Mouse (Mus musculus) spleen, adult 2 months (tissue): ENCODE data around the gene Lrrtm4.

ENCODE experiments used
- CTCF ChIP-seq: fragments of 200-500 bp; IDR thresholded peaks from 2 replicates; pipeline ENCODE4 v1.5.1; 2011; ENCODE audit warnings: mild to moderate bottlenecking, inconsistent platforms; ENCODE audit not compliant: insufficient read depth, insufficient read length, insufficient replicate concordance; ENCODE audit errors: extremely low read depth
- POLR2A ChIP-seq: fragments of 200-500 bp; IDR thresholded peaks from 2 replicates; pipeline ENCODE4 v1.6.1; 2011; ENCODE audit warnings: low read depth, low read length, inconsistent platforms

DNA sequence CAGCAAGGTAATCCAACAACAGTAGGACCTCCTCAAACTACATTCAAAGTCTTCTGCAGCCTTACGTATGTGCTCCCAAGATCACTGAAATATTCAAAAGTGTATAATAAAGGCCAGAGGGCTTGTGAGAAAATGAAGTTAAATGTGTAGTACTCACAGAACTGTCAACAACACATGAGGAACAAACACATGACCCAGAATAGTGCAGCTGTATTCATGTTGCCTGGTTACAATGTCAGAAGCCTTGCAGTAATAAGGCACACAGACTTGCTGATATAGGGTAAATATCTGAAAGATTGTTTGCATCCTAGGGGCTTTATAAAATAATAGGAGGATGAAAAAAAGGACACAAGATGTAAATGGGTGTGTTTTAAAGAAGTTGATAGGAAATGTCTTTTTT is 87.2 kb downstream of the Lrrtm4 start:
- TF ChIP-seq POLR2A (no peak), CTCF (no peak)
